Mouse (Mus musculus) hindbrain, embryonic 15.5 days (tissue): ENCODE results near the gene Lrit2. TPM values are rescaled to one million over a fixed set of nuclear protein-coding genes. Genes with fewer than 3 reads are reported as not detected.
A peak's percentile ranks its signal among the peaks of the same experiment; 100 is the strongest.

ENCODE experiments used
- ATAC-seq: fragments of 200-750 bp; cut with Nextera tagmentation; 2 replicates; pipeline ENCODE4 v1.8.0; 2017; ENCODE audit warnings: low read depth, moderate number of reproducible peaks, moderate TSS enrichment; ENCODE audit not compliant: low FRiP score
- H3K27ac ChIP-seq: fragments of 300-500 bp; sonication (generic); replicated peaks from 2 replicates; pipeline ENCODE4 v1.5.1; 2015; ENCODE audit warnings: mild to moderate bottlenecking, inconsistent platforms
- H3K27me3 ChIP-seq: fragments of 300-500 bp; sonication (generic); 2 replicates; pipeline ENCODE4 v1.6.1; 2015; ENCODE audit warnings: control low read depth, inconsistent platforms
- H3K36me3 ChIP-seq: fragments of 300-500 bp; sonication (generic); 2 replicates; pipeline ENCODE4 v1.6.1; 2015; ENCODE audit warnings: control low read depth, inconsistent platforms
- H3K4me1 ChIP-seq: fragments of 300-500 bp; sonication (generic); replicated peaks from 2 replicates; pipeline ENCODE4 v1.6.1; 2015; ENCODE audit warnings: control low read depth, inconsistent platforms
- H3K4me2 ChIP-seq: fragments of 300-500 bp; sonication (generic); 2 replicates; pipeline ENCODE4 v1.6.1; 2015; ENCODE audit warnings: moderate library complexity, mild to moderate bottlenecking, inconsistent platforms
- H3K4me3 ChIP-seq: fragments of 300-500 bp; sonication (generic); 2 replicates; pipeline ENCODE4 v1.5.1; 2015; ENCODE audit warnings: mild to moderate bottlenecking, inconsistent platforms
- H3K9ac ChIP-seq: fragments of 300-500 bp; sonication (generic); 2 replicates; pipeline ENCODE4 v1.6.1; 2015; ENCODE audit warnings: inconsistent platforms
- H3K9me3 ChIP-seq: fragments of 300-500 bp; sonication (generic); 2 replicates; pipeline ENCODE4 v1.6.1; 2016; ENCODE audit warnings: control low read depth, inconsistent platforms
- WGBS: fragments of 180-500 bp; shearing (Covaris S2); methylation state at CpG from one replicate; pipeline ENCODE4 v1.1.7; 2015; 5-methylcytosine and 5-hydroxymethylcytosine counted together
- polyA plus RNA-seq: library from polyadenylated mRNA; unstranded; fragments of >200 nt; fragmentation: Nextera tagmentation; extraction: Ambion mirVana; gene quantifications from 2 replicates; pipeline ENCODE4 v1.2.1, GENCODE M21; 2015

Gene Lrit2
- not detected in 2 replicates for polyA plus RNA-seq

- no peaks in the 10 kb centered on the region for H3K27me3 ChIP-seq
- WGBS, result 82% methylated on average over 5 of the region's 5 CpGs
- no peak within 1 kb of the TSS for H3K4me3 ChIP-seq
- H3K27ac ChIP-seq, result no peak within 1 kb of the TSS
- no peaks in the 10 kb centered on the region for H3K4me1 ChIP-seq
- no peak within 1 kb of the TSS for H3K4me2 ChIP-seq
- no peaks in the 10 kb centered on the region for H3K36me3 ChIP-seq
- H3K9me3 ChIP-seq, result no peaks in the 10 kb centered on the region
- no peak within 1 kb of the TSS for H3K9ac ChIP-seq
- ATAC-seq, result no peak
These were observed at the start of gene Lrit2 for GRCm38 (mm10) chr14:37067629-37068028. Lrit2 (plus strand) TSS chr14:37067929.

GRCm38 (mm10) chr14:37027248-37027933, 40.3 kb upstream of the Lrit2 start:
- 91% methylated on average over 4 of the region's 4 CpGs for WGBS

GRCm38 (mm10) chr14:37027951-37028350, 39.8 kb upstream of the Lrit2 start:
- ATAC-seq, result no peak
- peaks cover 3% of the 10 kb centered on the region; the same call in 1 of the 2 replicates for H3K4me1 ChIP-seq
- H3K36me3 ChIP-seq, result no peaks in the 10 kb centered on the region
- H3K9ac ChIP-seq, result no peak overlapping the region
- 93% methylated on average over 3 of the region's 3 CpGs for WGBS
- H3K27ac ChIP-seq, result no peak overlapping the region
- H3K9me3 ChIP-seq, result no peaks in the 10 kb centered on the region
- no peak overlapping the region for H3K4me2 ChIP-seq
- H3K4me3 ChIP-seq, result no peak overlapping the region
- no peaks in the 10 kb centered on the region for H3K27me3 ChIP-seq

More at GRCm38 (mm10) chr14:37027248-37027933, 40.3 kb upstream of the Lrit2 start:
- Histone ChIP-seq H3K27ac (no peak overlapping the region), H3K9me3 (no peaks in the 10 kb centered on the region), H3K4me1 (no peaks in the 10 kb centered on the region), H3K4me2 (no peak overlapping the region), H3K9ac (no peak overlapping the region), H3K36me3 (no peaks in the 10 kb centered on the region), H3K4me3 (no peak overlapping the region), H3K27me3 (no peaks in the 10 kb centered on the region)
- ATAC-seq, result no peak

- no peak overlapping the region for H3K9ac ChIP-seq
- ATAC-seq, result no peak
- no peaks in the 10 kb centered on the region for H3K9me3 ChIP-seq
- no peak overlapping the region for H3K27ac ChIP-seq
- no peaks in the 10 kb centered on the region for H3K36me3 ChIP-seq
- H3K4me2 ChIP-seq, result no peak overlapping the region
- H3K4me3 ChIP-seq, result no peak overlapping the region
- 73% methylated on average over 3 of the region's 3 CpGs for WGBS
- H3K27me3 ChIP-seq, result no peaks in the 10 kb centered on the region
- H3K4me1 ChIP-seq, result peaks cover 5% of the 10 kb centered on the region; the same call in 1 of the 2 replicates
These were observed 39.2 kb upstream of the Lrit2 start for GRCm38 (mm10) chr14:37028555-37028954.

GRCm38 (mm10) chr14:37032481-37033104, 35.1 kb upstream of the Lrit2 start:
- H3K9me3 ChIP-seq, result no peaks in the 10 kb centered on the region
- H3K27ac ChIP-seq, result peak overlapping the region; percentile 16; the same call in 1 of the 2 replicates
- peak; percentile 87 for ATAC-seq
- no peaks in the 10 kb centered on the region for H3K27me3 ChIP-seq
- H3K36me3 ChIP-seq, result no peaks in the 10 kb centered on the region
- 53% methylated on average over 11 of the region's 11 CpGs for WGBS
- peaks cover 5% of the 10 kb centered on the region; the same call in 1 of the 2 replicates for H3K4me1 ChIP-seq
- H3K4me3 ChIP-seq, result no peak overlapping the region
- peak overlapping the region; percentile 25 for H3K4me2 ChIP-seq
- no peak overlapping the region for H3K9ac ChIP-seq

GRCm38 (mm10) chr14:37033241-37033640, 34.5 kb upstream of the Lrit2 start:
- Histone ChIP-seq H3K4me2 (peak overlapping the region; percentile 25; the same call in 1 of the 2 replicates), H3K4me1 (peaks cover 5% of the 10 kb centered on the region; the same call in 1 of the 2 replicates), H3K27me3 (no peaks in the 10 kb centered on the region)

GRCm38 (mm10) chr14:37034432-37034831, 33.3 kb upstream of the Lrit2 start:
- no peak overlapping the region for H3K9ac ChIP-seq
- 40% methylated on average over 5 of the region's 5 CpGs for WGBS
- H3K27ac ChIP-seq, result no peak overlapping the region
- ATAC-seq, result no peak
- H3K9me3 ChIP-seq, result no peaks in the 10 kb centered on the region
- H3K27me3 ChIP-seq, result no peaks in the 10 kb centered on the region
- H3K4me2 ChIP-seq, result no peak overlapping the region
- H3K4me1 ChIP-seq, result peaks cover 5% of the 10 kb centered on the region; the same call in 1 of the 2 replicates
- H3K4me3 ChIP-seq, result no peak overlapping the region
- H3K36me3 ChIP-seq, result no peaks in the 10 kb centered on the region

More at GRCm38 (mm10) chr14:37033241-37033640, 34.5 kb upstream of the Lrit2 start:
- no peak overlapping the region for H3K4me3 ChIP-seq
- no peak overlapping the region for H3K9ac ChIP-seq
- H3K9me3 ChIP-seq, result no peaks in the 10 kb centered on the region
- peak overlapping the region; percentile 16; the same call in 1 of the 2 replicates for H3K27ac ChIP-seq
- peak; percentile 48; the same call in 1 of the 2 replicates for ATAC-seq
- 13% methylated on average over 7 of the region's 7 CpGs for WGBS
- no peaks in the 10 kb centered on the region for H3K36me3 ChIP-seq

- Histone ChIP-seq H3K9me3 (no peaks in the 10 kb centered on the region), H3K27ac (no peak within 1 kb of the TSS), H3K4me1 (no peaks in the 10 kb centered on the region), H3K4me2 (no peak within 1 kb of the TSS), H3K36me3 (no peaks in the 10 kb centered on the region), H3K27me3 (no peaks in the 10 kb centered on the region), H3K9ac (no peak within 1 kb of the TSS), H3K4me3 (no peak within 1 kb of the TSS)
- WGBS, result 60% methylated on average over 1 of the region's 1 CpGs
- no peak for ATAC-seq
These were observed 18.8 kb upstream of the Lrit2 start, which contains the start of gene Rgr for GRCm38 (mm10) chr14:37048914-37049410. Rgr (minus strand) TSS chr14:37048964.

- Histone ChIP-seq H3K36me3 (no peaks in the 10 kb centered on the region), H3K9ac (no peak overlapping the region), H3K4me1 (no peaks in the 10 kb centered on the region), H3K9me3 (no peaks in the 10 kb centered on the region), H3K4me2 (no peak overlapping the region), H3K27ac (no peak overlapping the region), H3K4me3 (no peak overlapping the region), H3K27me3 (no peaks in the 10 kb centered on the region)
- no peak for ATAC-seq
- 60% methylated on average over 2 of the region's 2 CpGs for WGBS
These were observed 2.9 kb upstream of the Lrit2 start for GRCm38 (mm10) chr14:37064849-37065248.

GRCm38 (mm10) chr14:37066636-37067035, 1.1 kb upstream of the Lrit2 start:
- Histone ChIP-seq H3K4me2 (no peak overlapping the region), H3K9ac (no peak overlapping the region), H3K4me1 (no peaks in the 10 kb centered on the region), H3K36me3 (no peaks in the 10 kb centered on the region), H3K27ac (no peak overlapping the region), H3K27me3 (no peaks in the 10 kb centered on the region), H3K4me3 (no peak overlapping the region), H3K9me3 (no peaks in the 10 kb centered on the region)
- WGBS, result 69% methylated on average over 2 of the region's 2 CpGs
- no peak for ATAC-seq

- no peak overlapping the region for H3K4me2 ChIP-seq
- no peaks in the 10 kb centered on the region for H3K27me3 ChIP-seq
- H3K4me1 ChIP-seq, result no peaks in the 10 kb centered on the region
- no peaks in the 10 kb centered on the region for H3K9me3 ChIP-seq
- no peak for ATAC-seq
- no peaks in the 10 kb centered on the region for H3K36me3 ChIP-seq
- no peak overlapping the region for H3K9ac ChIP-seq
- WGBS, result 25% methylated on average over 9 of the region's 9 CpGs
- H3K27ac ChIP-seq, result no peak overlapping the region
- no peak overlapping the region for H3K4me3 ChIP-seq
These were observed 787 bp downstream of the Lrit2 start for GRCm38 (mm10) chr14:37068516-37068915.

- no peak for ATAC-seq
- Histone ChIP-seq H3K4me3 (no peak overlapping the region), H3K27me3 (no peaks in the 10 kb centered on the region), H3K9me3 (no peaks in the 10 kb centered on the region), H3K9ac (no peak overlapping the region), H3K36me3 (no peaks in the 10 kb centered on the region), H3K27ac (no peak overlapping the region), H3K4me2 (no peak overlapping the region), H3K4me1 (no peaks in the 10 kb centered on the region)
- WGBS, result 92% methylated on average over 1 of the region's 1 CpGs
These were observed 13.0 kb downstream of the Lrit2 start for GRCm38 (mm10) chr14:37080724-37081123.
